Mouse (Mus musculus) heart, postnatal 25 days (tissue): Measurements from ENCODE around the gene Nmrk2. TPM values are rescaled to one million over a fixed set of nuclear protein-coding genes. Genes with fewer than 3 reads are reported as not detected.
A peak's percentile ranks its signal among the peaks of the same experiment; 100 is the strongest.
"Not testable (repeated sequence)": the region's sequence is repeated elsewhere in the genome, so short reads cannot be mapped to it uniquely, and the experiment has no call there.

Source experiments
- DNase-seq: peaks from one replicate; pipeline ENCODE4 v3.0.0; 2022; ENCODE audit warnings: low spot score
- intact Hi-C: fragments of 180-260 bp; cut with DNase I; formaldehyde crosslinking; loops from one replicate; pipeline ENCODE4 v1.15.1; 2025
- total RNA-seq, 2 experiments: library from RNA; stranded (reverse); gene quantifications; 2 replicates each; pipeline ENCODE4 v1.2.3; 2021

Gene Nmrk2
- 10 to 100 TPM in 1 of 2 experiments, 1 to 10 TPM in 1; 6.9 to 13.4 TPM for total RNA-seq

GRCm38 (mm10) chr10:81201807-81202758 is at the start of gene Nmrk2:
TSS of gene Nmrk2 (minus strand) at chr10:81202051.
- DNase-seq = no peak
- intact Hi-C loops = no loop called here

GRCm38 (mm10) chr10:81249442-81249841 is 47.6 kb upstream of the Nmrk2 start:
- intact Hi-C loops = no loop called here
- DNase-seq = no peak

- DNase-seq = no peak
- intact Hi-C loops = no loop called here
Measured at GRCm38 (mm10) chr10:81247804-81248203, 46.0 kb upstream of the Nmrk2 start.

DNA sequence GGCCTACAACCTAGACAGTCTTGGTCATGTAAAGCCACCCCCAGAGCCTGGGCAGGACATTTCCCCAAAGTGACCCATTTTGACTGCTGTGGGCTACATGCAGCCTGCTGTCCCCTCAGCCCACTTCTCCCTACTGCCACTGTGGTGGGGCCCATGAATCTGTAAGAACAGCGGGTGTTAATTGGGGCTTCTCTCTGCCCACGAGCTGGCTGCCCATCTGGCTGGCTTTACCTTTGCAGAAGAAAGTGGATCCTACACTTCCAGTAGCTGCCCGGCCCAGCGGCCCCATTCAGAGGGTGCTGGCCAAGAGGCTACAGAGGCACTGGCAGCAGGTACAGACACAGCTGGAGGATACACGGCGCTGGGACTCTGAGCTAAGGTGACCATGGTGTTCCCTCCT is 43.3 kb upstream of the Nmrk2 start:
- intact Hi-C loops = no loop called here
- no peak for DNase-seq

DNA sequence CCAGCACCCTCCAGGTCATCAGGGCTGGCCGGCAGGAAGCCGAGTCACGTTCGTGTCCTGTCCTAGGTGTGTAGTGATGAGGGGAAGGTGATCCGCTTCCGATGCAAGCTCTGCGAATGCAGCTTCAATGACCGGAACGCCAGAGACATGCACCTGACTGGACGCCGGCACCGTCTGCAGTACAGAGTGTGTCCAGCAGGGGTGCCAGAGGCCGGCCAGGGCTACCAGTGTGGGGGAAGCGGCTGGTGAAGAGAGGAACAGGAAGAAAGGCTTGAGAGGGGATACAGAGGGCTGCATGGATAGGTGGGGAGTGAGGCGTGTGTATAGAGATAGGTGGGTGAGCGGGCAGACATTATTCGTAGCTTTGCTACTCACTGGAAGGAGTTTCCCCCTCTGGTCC is 42.7 kb upstream of the Nmrk2 start:
- no peak for DNase-seq
- intact Hi-C loops = no loop called here

GRCm38 (mm10) chr10:81244146-81244545 is 42.3 kb upstream of the Nmrk2 start:
- intact Hi-C loops = no loop called here
- DNase-seq = no peak

DNA sequence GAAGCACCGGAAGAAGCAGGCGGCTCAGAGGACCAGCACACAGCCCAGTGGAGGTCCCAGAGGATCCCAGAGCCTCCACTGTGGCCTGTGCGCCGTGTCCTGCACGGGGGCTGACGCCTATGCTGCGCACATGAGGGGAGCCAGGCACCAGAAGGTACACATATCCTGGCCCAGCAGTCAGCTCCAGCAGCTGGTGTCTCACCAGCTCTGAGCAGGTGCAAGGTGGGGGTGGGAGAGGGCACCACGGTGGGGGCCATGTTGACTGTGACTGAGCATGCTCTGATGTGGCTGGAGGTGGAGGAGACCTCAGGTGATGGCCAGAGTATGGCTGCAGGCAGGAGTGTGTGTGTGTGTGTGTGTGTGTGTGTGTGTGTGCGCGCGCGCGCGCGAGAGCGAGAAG is 40.2 kb upstream of the Nmrk2 start:
- DNase-seq = no peak
- intact Hi-C loops = no loop called here

DNA sequence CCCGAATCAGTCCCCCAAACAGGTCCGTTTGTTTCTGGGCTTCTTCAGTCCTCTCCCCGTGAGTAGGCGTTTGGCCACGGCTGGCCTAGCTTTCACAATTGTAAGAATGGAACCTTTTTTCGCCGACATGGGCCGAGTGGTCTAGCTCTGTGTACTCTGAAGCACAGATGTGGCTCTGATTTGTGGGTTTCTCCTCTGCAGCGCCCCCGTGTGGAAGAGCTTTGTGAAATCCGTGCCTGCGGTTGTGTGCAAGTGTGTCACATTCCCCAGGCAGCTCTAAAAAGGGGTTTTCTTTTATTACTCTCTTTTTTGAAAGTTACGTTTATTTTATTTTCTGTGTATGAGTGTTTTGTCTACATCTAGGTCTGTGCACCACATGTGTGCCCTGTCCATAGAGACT is 39.0 kb upstream of the Nmrk2 start:
- intact Hi-C loops = no loop called here
- no peak for DNase-seq

DNA sequence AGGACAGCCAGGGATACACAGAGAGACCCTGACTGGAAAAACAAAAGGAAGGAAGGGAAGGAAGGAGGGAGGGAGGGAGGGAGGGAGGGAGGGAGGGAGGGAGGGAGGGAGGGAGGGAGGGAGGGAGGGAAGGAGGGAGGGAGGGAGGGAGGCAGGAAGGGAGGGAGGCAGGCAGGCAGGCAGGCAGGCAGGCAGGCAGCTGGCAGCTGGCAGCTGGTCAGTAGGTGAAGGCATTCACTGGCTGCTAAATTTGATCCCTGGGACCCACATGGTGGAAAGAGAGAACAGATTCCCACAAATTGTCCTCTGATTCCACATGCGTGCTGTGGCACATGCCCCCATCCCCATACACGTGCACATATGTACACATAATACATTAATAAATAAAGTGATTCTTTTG is 36.8 kb upstream of the Nmrk2 start:
- DNase-seq = no peak
- intact Hi-C loops = no loop called here

DNA sequence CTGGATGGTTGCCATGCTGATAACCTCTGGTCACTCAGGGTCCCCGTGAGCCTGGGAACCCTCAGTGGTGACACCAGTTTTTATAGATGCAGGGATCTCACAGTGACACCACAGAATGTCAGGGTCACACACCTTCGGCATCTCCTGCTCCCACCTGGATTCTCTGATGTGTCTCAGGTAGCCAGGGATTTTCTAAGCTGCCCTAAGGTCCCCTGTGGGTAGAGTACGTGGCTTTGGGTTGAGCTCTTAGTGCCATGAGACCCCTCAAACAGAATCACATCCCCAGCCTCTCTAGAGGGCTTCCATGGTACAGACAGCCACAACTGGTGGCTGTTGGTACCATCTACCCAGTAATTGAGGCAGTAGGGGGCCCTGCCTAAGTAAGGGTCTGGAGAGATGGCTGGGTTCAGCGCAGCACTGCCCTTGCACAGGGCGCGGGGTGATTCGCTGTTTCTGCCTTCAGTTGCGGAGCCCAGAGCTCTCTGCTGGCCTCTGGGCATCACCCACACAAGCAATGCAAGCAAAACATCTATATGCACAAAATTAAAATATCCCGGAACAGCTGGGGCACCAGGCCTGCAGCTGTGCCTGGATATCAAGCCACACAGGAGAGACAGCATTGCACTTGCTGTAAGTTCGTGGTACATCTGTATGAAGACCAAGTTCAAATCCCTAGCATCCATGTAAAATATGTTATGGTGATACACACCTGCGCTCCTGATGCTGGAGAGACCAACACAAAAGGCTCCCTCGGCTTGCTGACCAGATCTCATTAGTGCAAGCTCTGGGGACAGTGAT is 34.8 kb upstream of the Nmrk2 start:
- intact Hi-C loops = no loop called here
- DNase-seq = no peak

DNA sequence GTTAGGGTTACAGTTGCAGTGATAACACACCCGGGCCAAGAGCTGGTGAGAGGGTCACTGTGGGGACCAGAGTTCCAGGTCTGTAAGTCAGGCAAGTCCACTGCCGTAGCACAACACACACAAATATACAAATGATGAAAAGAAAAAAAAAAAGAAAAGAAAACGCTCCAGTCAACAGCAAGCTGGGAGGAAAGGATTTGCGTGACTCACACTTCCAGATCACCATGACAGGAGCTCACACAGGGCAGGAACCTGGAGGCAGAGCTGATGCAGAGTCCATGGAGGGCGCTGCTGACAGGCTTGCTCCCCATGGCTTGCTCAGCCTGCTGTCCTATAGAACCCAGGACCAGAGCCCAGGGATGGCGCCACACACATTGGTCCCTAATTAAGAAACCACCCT is 32.4 kb upstream of the Nmrk2 start:
- intact Hi-C loops = no loop called here
- DNase-seq = no peak

DNA sequence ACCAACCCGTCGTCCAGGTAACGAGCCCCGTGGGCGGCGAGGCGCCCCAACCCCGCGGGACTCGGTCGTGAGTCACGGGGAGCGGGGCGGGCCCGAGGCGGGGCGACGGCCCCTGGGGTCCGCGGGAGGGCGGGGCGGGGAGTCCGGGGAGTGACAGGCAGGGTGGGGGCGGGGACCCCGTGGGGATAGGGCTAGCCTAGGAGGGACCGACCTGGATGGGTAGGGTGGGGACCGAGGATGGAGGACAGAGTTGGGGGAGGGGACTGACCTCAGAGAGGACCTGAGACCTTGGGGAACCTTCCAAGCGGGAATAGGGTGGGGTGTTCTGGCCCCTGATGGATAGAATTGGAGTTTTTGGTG is 31.4 kb upstream of the Nmrk2 start:
- no peak for DNase-seq

DNA sequence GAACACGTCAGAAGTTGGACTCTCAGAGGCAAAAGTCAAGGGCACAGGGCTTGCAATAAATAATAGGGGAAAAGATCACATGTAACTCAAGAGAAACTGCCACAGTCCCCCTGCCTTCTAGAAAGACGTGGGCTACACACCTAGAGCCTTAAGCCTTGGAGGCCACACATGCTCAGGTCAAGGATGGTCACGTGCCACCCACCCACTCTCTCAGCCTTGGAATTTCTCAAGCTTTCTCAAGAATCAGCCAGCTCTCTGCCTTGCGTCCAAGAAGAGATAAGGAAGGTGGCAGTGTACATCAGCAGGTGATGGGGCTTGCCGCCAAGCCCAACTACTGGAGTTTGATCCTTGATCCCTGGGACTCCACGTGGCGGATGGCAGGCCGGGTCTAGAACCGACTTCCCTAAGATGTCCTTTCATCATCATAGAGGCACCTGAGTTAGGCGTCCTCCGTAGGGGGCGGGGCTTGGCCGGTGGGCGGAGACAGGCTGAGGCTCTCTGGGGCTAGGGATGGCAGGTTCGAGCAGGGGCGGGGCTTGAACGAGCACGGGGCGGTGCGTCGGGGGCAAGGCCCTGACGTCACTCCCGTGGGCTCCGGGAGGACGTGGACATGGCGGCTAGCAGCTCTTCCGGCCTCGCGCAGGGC is 30.9 kb upstream of the Nmrk2 start, which contains the start of gene Zfr2:
Zfr2 (plus strand) TSS at position 576 of the 646 bp plus-strand sequence.
- peak; percentile 75 for DNase-seq
- intact Hi-C loops = no loop called here

More for the DNA sequence above, 31.4 kb upstream of the Nmrk2 start:
- intact Hi-C loops = no loop called here

DNA sequence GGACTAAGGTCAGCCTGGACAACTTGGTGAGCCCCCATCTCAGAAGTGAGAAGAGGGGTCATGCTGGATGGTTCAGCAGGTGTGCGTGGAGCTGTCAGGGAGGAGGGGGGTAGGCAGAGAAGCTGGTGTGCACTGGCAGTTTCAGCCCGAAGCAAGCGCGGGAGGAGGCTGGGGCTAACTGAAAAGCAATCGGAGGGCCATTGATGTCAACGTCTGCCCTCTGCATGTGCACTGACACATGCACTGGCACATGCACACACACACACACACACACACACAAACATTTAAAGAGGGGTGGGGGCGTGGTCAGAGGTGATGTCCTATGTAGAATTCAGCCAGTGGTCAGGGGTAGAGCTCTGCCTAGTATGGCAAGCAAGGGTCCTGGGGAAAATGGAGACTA is 29.6 kb upstream of the Nmrk2 start:
- no peak for DNase-seq

DNA sequence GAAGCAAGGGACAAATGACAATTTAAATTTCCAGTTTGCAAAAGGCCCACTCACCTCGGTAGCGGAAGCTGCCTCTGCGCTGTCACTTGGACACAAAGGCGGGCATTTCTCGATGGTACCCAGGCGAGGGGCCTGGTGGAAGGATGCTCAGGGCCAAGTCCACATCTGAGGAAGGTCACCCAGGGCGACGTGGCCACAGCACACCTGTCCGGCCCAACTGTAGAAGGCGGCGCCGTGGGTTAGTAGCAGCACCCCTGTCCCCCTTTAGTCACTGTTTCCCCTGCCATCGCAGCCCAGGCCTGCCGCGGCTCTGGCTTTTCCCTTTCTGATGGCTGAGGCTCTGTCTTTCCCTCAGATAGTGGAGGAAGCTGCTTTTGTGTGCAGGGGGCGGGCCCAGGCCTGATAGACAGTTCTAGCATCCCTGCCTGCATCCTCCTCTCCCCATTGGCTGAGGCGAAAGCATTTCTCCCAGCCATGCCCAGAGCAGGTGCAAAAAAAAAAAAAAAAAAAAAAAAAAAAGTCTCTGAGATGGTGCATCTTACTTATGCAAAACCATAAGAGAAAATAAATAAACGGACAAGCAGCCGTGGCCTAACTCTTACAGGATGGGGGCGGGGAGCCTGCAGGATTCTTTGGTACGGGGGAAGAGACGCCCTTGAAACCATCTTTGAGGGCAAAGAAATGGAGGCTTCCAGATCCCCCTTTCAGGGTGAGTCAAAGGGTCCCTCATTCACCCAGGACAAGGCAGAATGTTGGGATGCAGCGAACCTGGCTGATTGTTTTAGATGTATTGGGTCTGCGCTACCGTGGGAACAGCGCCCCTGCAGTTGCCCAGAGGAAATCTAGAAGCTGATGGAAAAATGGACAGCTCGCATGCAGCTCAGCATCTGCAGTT is 28.8 kb upstream of the Nmrk2 start, which contains the start of gene Atcay:
Atcay (minus strand) TSS at position 396 of the 895 bp plus-strand sequence.
- no peak for DNase-seq

More for the DNA sequence above, 29.6 kb upstream of the Nmrk2 start:
- intact Hi-C loops = no loop called here

DNA sequence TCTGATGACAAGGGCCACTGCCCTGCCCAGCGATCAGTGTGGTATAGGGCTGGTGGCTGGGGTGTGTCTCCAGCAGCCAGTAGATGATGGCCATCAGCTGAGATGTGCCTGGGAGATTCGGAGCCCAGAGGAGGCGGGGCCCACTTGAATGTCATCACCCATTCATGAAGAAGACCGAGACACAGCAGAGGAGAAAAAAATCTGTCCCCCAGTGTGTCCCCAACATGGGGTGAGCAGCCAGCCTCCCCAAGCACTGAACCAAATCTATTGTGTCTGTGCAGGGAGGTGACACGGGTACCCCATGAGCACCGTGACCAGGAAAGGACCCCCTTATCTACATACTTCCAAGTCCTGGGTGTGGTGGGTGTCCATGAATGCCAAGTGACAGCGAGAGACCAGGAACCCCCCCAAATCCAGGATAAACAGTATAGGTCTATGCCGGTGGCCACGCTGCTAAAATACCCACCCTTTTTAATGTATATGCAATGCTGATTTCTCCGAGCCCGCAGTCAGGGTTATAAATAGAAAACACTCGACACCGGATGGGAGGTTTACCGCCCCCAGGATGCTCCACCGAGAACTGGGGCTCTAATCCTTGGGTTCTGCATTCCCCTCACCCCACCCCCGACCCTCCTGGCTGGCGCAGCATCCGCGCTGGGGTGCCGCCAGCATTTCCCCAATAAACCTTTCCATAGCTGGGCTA is 28.0 kb upstream of the Nmrk2 start:
- DNase-seq = no peak
- intact Hi-C loops = no loop called here

More for the DNA sequence above, 28.8 kb upstream of the Nmrk2 start, which contains the start of gene Atcay:
- intact Hi-C loops = no loop called here

DNA sequence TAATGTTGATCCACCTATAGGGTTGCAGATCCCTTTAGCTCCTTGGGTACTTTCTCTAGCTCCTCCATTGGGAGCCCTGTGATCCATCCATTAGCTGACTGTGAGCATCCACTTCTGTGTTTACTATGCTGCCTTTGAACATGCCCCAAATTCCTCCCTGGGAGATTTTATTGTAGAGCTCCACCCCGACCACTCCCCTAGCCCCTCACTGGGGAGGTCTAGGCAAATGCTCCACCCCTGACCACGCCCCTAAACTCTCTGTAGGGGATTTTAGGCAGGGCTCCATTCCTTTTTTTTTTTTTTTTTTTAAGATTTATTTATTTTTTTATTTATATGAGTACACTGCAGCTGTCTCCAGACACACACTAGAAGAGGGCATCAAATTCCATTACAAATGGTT is 21.9 kb upstream of the Nmrk2 start:
- intact Hi-C loops, DNase-seq: not testable (repeated sequence)

DNA sequence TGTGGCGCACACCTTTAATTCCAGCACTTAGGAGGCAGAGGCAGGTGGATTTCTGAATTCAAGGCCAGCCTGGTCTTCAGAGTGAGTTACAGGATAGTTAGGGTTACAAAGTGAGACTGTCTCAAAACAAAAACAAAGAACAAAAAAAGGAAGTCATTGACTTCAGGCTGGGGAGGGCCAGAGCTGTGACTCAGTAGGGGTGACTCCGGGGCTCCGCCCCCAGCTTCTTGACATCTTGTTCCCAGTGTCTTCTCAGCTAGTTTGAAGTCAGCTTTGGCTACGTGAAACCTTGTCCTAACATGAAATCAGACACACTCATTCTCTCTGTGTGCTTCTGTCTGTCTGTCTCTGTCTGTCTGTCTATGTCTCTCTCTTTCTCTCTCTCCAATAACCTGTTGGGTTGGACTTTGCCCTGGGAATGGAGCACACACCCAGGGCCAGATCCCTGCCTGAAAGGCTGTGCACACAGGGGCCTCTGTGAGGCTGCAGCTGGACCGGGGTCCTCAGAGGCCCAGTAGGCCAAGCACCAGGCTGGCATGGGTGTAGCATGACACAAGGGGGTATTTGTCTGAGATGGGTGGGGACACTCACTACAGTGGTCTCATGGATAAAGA is 19.7 kb upstream of the Nmrk2 start:
- no peak for DNase-seq
- intact Hi-C loops = no loop called here
